Mouse (Mus musculus) limb, embryonic 15.5 days (tissue): ENCODE measurements around the gene Rufy3. TPM values are rescaled to one million over a fixed set of nuclear protein-coding genes. Genes with fewer than 3 reads are reported as not detected.

ENCODE experiments used
- ATAC-seq: fragments of 200-750 bp; cut with Nextera tagmentation; 2 replicates; pipeline ENCODE4 v1.8.0; 2017; ENCODE audit warnings: low read depth, moderate TSS enrichment; ENCODE audit not compliant: insufficient number of reproducible peaks, low FRiP score, low TSS enrichment
- H3K27ac ChIP-seq: fragments of 300-500 bp; sonication (generic); 2 replicates; pipeline ENCODE4 v1.5.1; 2015; ENCODE audit warnings: moderate library complexity, mild to moderate bottlenecking, inconsistent platforms
- H3K27me3 ChIP-seq: fragments of 300-500 bp; sonication (generic); 2 replicates; pipeline ENCODE4 v1.6.1; 2015; ENCODE audit warnings: inconsistent platforms
- H3K36me3 ChIP-seq: fragments of 300-500 bp; sonication (generic); 2 replicates; pipeline ENCODE4 v1.6.1; 2015; ENCODE audit warnings: inconsistent platforms
- H3K4me1 ChIP-seq: fragments of 300-500 bp; sonication (generic); 2 replicates; pipeline ENCODE4 v1.6.1; 2015; ENCODE audit warnings: inconsistent platforms
- H3K4me2 ChIP-seq: fragments of 300-500 bp; sonication (generic); 2 replicates; pipeline ENCODE4 v1.6.1; 2015; ENCODE audit warnings: mild to moderate bottlenecking, inconsistent platforms
- H3K4me3 ChIP-seq: fragments of 300-500 bp; sonication (generic); 2 replicates; pipeline ENCODE4 v1.5.1; 2015; ENCODE audit warnings: mild to moderate bottlenecking, inconsistent platforms
- H3K9ac ChIP-seq: fragments of 300-500 bp; sonication (generic); 2 replicates; pipeline ENCODE4 v1.6.1; 2015; ENCODE audit warnings: inconsistent platforms
- H3K9me3 ChIP-seq: fragments of 300-500 bp; sonication (generic); 2 replicates; pipeline ENCODE4 v1.6.1; 2016; ENCODE audit warnings: inconsistent platforms
- WGBS: fragments of 180-500 bp; shearing (Covaris S2); methylation state at CpG from one replicate; pipeline ENCODE4 v1.1.7; 2015; 5-methylcytosine and 5-hydroxymethylcytosine counted together
- polyA plus RNA-seq: library from polyadenylated mRNA; unstranded; fragments of >200 nt; fragmentation: Nextera tagmentation; extraction: Ambion mirVana; gene quantifications from 2 replicates; pipeline ENCODE4 v1.2.1, GENCODE M21; 2015

Gene Rufy3
- polyA plus RNA-seq, 1 experiment from 2014 or later: 10.6 TPM

- Histone ChIP-seq H3K27ac (no peak overlapping the region), H3K4me3 (no peak overlapping the region), H3K4me1 (peaks cover 10% of the 10 kb centered on the region), H3K9me3 (no peaks in the 10 kb centered on the region), H3K4me2 (no peak overlapping the region), H3K36me3 (no peaks in the 10 kb centered on the region), H3K9ac (no peak overlapping the region), H3K27me3 (no peaks in the 10 kb centered on the region)
- no peak for ATAC-seq
- WGBS: 69% methylated on average over 9 of the region's 9 CpGs
Observed at GRCm38 (mm10) chr5:88583271-88584031, 18.6 kb downstream of the Rufy3 start.

GRCm38 (mm10) chr5:88584061-88584460 lies 19.2 kb downstream of the Rufy3 start:
- Histone ChIP-seq H3K4me3 (no peak overlapping the region), H3K36me3 (no peaks in the 10 kb centered on the region), H3K9ac (no peak overlapping the region), H3K9me3 (no peaks in the 10 kb centered on the region), H3K27ac (no peak overlapping the region), H3K4me1 (peaks cover 10% of the 10 kb centered on the region), H3K4me2 (no peak overlapping the region), H3K27me3 (no peaks in the 10 kb centered on the region)
- no peak for ATAC-seq
- WGBS: 72% methylated on average over 9 of the region's 9 CpGs

- 71% methylated on average over 7 of the region's 7 CpGs for WGBS
- H3K4me1 ChIP-seq: peaks cover 10% of the 10 kb centered on the region
- no peak overlapping the region for H3K4me3 ChIP-seq
- H3K36me3 ChIP-seq: no peaks in the 10 kb centered on the region
- H3K27me3 ChIP-seq: no peaks in the 10 kb centered on the region
- H3K4me2 ChIP-seq: no peak overlapping the region
- no peak overlapping the region for H3K27ac ChIP-seq
- H3K9me3 ChIP-seq: no peaks in the 10 kb centered on the region
- peak; percentile 52; the same call in 1 of the 2 replicates for ATAC-seq
- H3K9ac ChIP-seq: no peak overlapping the region
Observed at GRCm38 (mm10) chr5:88586407-88587174, 21.8 kb downstream of the Rufy3 start.

- Histone ChIP-seq H3K27me3 (no peaks in the 10 kb centered on the region), H3K9me3 (no peaks in the 10 kb centered on the region), H3K4me3 (no peak overlapping the region), H3K36me3 (no peaks in the 10 kb centered on the region), H3K4me2 (no peak overlapping the region), H3K4me1 (peaks cover 10% of the 10 kb centered on the region), H3K9ac (no peak overlapping the region), H3K27ac (no peak overlapping the region)
- WGBS: 48% methylated on average over 13 of the region's 13 CpGs
- ATAC-seq: no peak
Observed at GRCm38 (mm10) chr5:88587211-88587934, 22.5 kb downstream of the Rufy3 start.

GRCm38 (mm10) chr5:88588481-88588880 lies 23.6 kb downstream of the Rufy3 start:
- Histone ChIP-seq H3K9ac (no peak overlapping the region), H3K9me3 (no peaks in the 10 kb centered on the region), H3K27me3 (no peaks in the 10 kb centered on the region), H3K4me3 (no peak overlapping the region), H3K4me2 (no peak overlapping the region), H3K36me3 (no peaks in the 10 kb centered on the region), H3K27ac (no peak overlapping the region), H3K4me1 (peaks cover 10% of the 10 kb centered on the region)
- no peak for ATAC-seq
- 72% methylated on average over 5 of the region's 5 CpGs for WGBS

DNA sequence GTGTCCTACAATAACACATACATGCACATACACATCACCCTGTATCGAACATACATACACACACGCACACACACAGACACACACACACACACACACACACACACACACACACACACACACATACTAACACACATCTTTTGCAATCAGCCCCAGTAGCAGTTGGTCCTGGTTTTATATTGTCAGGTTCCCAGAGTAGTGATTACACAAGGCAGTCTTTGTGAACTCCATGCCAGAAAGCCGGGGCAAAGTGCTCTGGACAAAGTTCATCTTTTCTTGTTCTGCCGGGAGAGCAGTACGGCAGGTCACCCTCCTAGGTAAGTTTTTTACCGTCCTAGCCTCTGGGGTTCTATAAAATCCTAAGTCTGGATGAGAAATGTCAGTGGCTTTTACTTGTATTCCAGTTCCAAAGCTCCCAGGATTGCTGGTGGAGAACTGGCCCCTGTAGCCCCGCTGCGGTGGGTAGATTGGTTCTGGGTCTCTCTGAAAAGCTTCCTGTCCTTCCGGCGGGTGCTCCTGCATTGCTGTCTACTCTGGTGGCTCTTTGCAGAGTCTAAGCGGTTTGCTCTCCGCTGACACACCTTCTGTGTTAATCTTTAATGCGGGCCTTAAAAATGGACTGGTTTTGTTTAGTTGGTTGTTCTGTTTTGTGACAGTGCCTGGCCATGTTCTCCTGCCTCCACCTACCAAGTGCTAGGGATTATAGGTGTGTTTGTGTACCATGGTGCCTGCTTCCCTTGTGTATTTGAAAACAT lies 28.8 kb downstream of the Rufy3 start:
- Histone ChIP-seq H3K4me2 (no peak overlapping the region), H3K4me3 (no peak overlapping the region), H3K36me3 (no peaks in the 10 kb centered on the region), H3K9me3 (no peaks in the 10 kb centered on the region), H3K9ac (no peak overlapping the region), H3K4me1 (no peaks in the 10 kb centered on the region), H3K27me3 (no peaks in the 10 kb centered on the region), H3K27ac (no peak overlapping the region)
- ATAC-seq: no peak
- WGBS: 82% methylated on average over 13 of the region's 13 CpGs

GRCm38 (mm10) chr5:88594173-88594569 lies 29.3 kb downstream of the Rufy3 start:
- no peak overlapping the region for H3K4me3 ChIP-seq
- H3K9me3 ChIP-seq: no peaks in the 10 kb centered on the region
- no peaks in the 10 kb centered on the region for H3K27me3 ChIP-seq
- ATAC-seq: no peak
- H3K4me1 ChIP-seq: no peaks in the 10 kb centered on the region
- WGBS: 88% methylated on average over 7 of the region's 7 CpGs
- no peak overlapping the region for H3K4me2 ChIP-seq
- H3K36me3 ChIP-seq: no peaks in the 10 kb centered on the region
- H3K27ac ChIP-seq: no peak overlapping the region
- no peak overlapping the region for H3K9ac ChIP-seq

GRCm38 (mm10) chr5:88595537-88596455 lies 31.0 kb downstream of the Rufy3 start:
- Histone ChIP-seq H3K9ac (no peak overlapping the region), H3K4me3 (no peak overlapping the region), H3K4me1 (no peaks in the 10 kb centered on the region), H3K27me3 (no peaks in the 10 kb centered on the region), H3K4me2 (no peak overlapping the region), H3K36me3 (no peaks in the 10 kb centered on the region), H3K27ac (no peak overlapping the region), H3K9me3 (no peaks in the 10 kb centered on the region)
- ATAC-seq: no peak
- WGBS: 66% methylated on average over 5 of the region's 5 CpGs

GRCm38 (mm10) chr5:88598961-88599360 lies 34.1 kb downstream of the Rufy3 start:
- H3K9me3 ChIP-seq: no peaks in the 10 kb centered on the region
- H3K27me3 ChIP-seq: no peaks in the 10 kb centered on the region
- no peak overlapping the region for H3K4me3 ChIP-seq
- 89% methylated on average over 6 of the region's 6 CpGs for WGBS
- no peak overlapping the region for H3K9ac ChIP-seq
- no peak overlapping the region for H3K4me2 ChIP-seq
- no peaks in the 10 kb centered on the region for H3K36me3 ChIP-seq
- H3K4me1 ChIP-seq: no peaks in the 10 kb centered on the region
- no peak overlapping the region for H3K27ac ChIP-seq
- ATAC-seq: no peak

GRCm38 (mm10) chr5:88602030-88602429 lies 37.2 kb downstream of the Rufy3 start:
- Histone ChIP-seq H3K27me3 (no peaks in the 10 kb centered on the region), H3K9ac (no peak overlapping the region), H3K4me2 (no peak overlapping the region), H3K9me3 (no peaks in the 10 kb centered on the region), H3K36me3 (no peaks in the 10 kb centered on the region), H3K27ac (no peak overlapping the region), H3K4me3 (no peak overlapping the region), H3K4me1 (no peaks in the 10 kb centered on the region)
- WGBS: 74% methylated on average over 2 of the region's 2 CpGs
- no peak for ATAC-seq

GRCm38 (mm10) chr5:88602713-88603112 lies 37.9 kb downstream of the Rufy3 start:
- ATAC-seq: no peak
- H3K27me3 ChIP-seq: no peaks in the 10 kb centered on the region
- no peaks in the 10 kb centered on the region for H3K4me1 ChIP-seq
- H3K9me3 ChIP-seq: no peaks in the 10 kb centered on the region
- no peak overlapping the region for H3K27ac ChIP-seq
- WGBS: 79% methylated on average over 3 of the region's 3 CpGs
- H3K9ac ChIP-seq: no peak overlapping the region
- H3K4me3 ChIP-seq: no peak overlapping the region
- H3K36me3 ChIP-seq: no peaks in the 10 kb centered on the region
- no peak overlapping the region for H3K4me2 ChIP-seq
